Mouse (Mus musculus) liver, embryonic 15.5 days (tissue): ENCODE results near the gene Stab1. TPM values are rescaled to one million over a fixed set of nuclear protein-coding genes. Genes with fewer than 3 reads are reported as not detected.

ENCODE experiments used
- ATAC-seq: fragments of 200-750 bp; cut with Nextera tagmentation; 2 replicates; pipeline ENCODE4 v1.8.0; 2017; ENCODE audit warnings: moderate number of reproducible peaks, mild to moderate bottlenecking, moderate library complexity; ENCODE audit not compliant: insufficient read depth
- H3K27ac ChIP-seq: fragments of 300-500 bp; sonication (generic); replicated peaks from 2 replicates; pipeline ENCODE4 v1.5.1; 2015; ENCODE audit warnings: mild to moderate bottlenecking, inconsistent platforms
- H3K27me3 ChIP-seq: fragments of 300-500 bp; sonication (generic); 2 replicates; pipeline ENCODE4 v1.6.1; 2015; ENCODE audit warnings: mild to moderate bottlenecking, inconsistent platforms
- H3K36me3 ChIP-seq: fragments of 300-500 bp; sonication (generic); replicated peaks from 2 replicates; pipeline ENCODE4 v1.6.1; 2015; ENCODE audit warnings: moderate library complexity, mild to moderate bottlenecking, inconsistent platforms
- H3K4me1 ChIP-seq: fragments of 300-500 bp; sonication (generic); replicated peaks from 2 replicates; pipeline ENCODE4 v1.6.1; 2015; ENCODE audit warnings: inconsistent platforms
- H3K4me2 ChIP-seq: fragments of 300-500 bp; sonication (generic); 2 replicates; pipeline ENCODE4 v1.6.1; 2015; ENCODE audit warnings: moderate library complexity, mild to moderate bottlenecking, inconsistent platforms
- H3K4me3 ChIP-seq: fragments of 300-500 bp; sonication (generic); replicated peaks from 2 replicates; pipeline ENCODE4 v1.5.1; 2015; ENCODE audit warnings: mild to moderate bottlenecking, inconsistent platforms
- H3K9ac ChIP-seq: fragments of 300-500 bp; sonication (generic); 2 replicates; pipeline ENCODE4 v1.6.1; 2015; ENCODE audit warnings: moderate library complexity, mild to moderate bottlenecking, inconsistent platforms
- H3K9me3 ChIP-seq: fragments of 300-500 bp; sonication (generic); replicated peaks from 2 replicates; pipeline ENCODE4 v1.6.1; 2016; ENCODE audit warnings: inconsistent platforms
- WGBS: fragments of 180-500 bp; shearing (Covaris S2); methylation state at CpG from one replicate; pipeline ENCODE4 v1.1.7; 2015; ENCODE audit warnings: mixed read lengths; ENCODE audit not compliant: insufficient replicate concordance; 5-methylcytosine and 5-hydroxymethylcytosine counted together
- polyA plus RNA-seq: library from polyadenylated mRNA; unstranded; fragments of >200 nt; fragmentation: Nextera tagmentation; extraction: Ambion mirVana; gene quantifications from 2 replicates; pipeline ENCODE4 v1.2.1, GENCODE M21; 2015

Stab1 gene
- polyA plus RNA-seq, 1 experiment from 2014 or later, result 22.0 TPM

DNA sequence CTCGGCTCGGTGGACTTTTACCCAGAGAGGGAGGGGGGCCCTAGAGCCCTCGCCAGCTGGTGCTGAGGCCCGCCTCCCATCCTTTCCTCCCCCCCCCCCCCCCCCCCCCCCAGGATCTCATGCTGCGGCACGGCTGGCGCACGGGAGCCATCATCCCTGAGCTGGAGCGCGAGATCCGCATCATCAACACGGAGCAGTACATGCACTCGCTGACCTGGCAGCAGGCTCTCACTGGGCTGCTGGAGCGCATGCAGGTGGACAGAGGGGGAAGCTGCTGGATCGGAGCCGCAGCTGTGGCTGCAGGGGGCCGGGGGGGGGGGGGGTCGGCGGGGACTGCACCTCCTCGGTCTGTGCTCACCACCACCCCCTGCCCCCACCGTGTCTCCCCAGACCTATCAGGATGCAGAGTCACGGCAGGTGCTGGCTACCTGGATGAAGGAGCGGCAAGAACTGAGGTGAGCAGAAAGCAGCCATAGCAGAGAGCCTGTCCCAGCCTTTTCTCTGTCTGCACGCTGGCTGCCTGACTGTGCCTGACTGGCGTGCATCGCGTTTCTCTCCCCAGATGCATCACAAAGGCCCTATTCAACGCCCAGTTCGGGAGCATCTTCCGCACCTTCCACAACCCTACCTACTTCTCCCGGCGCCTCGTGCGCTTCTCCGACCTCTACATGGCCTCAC lies 30.1 kb downstream of the Stab1 start:
- ATAC-seq, result no peak
- no peak overlapping the region for H3K4me2 ChIP-seq
- no peaks in the 10 kb centered on the region for H3K9me3 ChIP-seq
- H3K9ac ChIP-seq, result no peak overlapping the region
- no peaks in the 10 kb centered on the region for H3K27me3 ChIP-seq
- H3K4me3 ChIP-seq, result no peak overlapping the region
- WGBS, result 85% methylated on average over 34 of the region's 35 CpGs
- H3K27ac ChIP-seq, result no peak overlapping the region
- peaks cover 10% of the 10 kb centered on the region for H3K4me1 ChIP-seq
- peaks cover 96% of the 10 kb centered on the region for H3K36me3 ChIP-seq

DNA sequence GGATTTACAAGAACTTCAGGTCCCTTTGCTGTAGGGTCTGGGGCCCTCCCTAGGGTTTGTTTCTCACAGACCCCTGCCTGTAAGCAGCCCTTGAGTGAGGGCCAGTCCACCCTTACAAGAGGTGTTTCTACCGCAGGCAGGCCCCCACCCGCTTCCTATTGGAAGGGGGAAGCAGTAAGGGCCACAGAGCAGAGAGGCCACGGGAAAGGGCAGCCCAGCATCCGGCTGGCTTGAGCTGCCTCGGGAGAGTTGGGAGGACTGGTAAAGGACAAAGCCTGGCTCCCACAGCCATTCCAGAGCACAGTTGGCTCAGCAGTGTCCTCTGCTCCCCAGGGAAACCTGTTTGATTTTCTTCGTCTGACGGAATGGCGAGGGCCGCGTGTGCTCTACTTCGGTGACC lies 30.6 kb downstream of the Stab1 start:
- Histone ChIP-seq H3K27me3 (no peaks in the 10 kb centered on the region), H3K9me3 (no peaks in the 10 kb centered on the region), H3K9ac (no peak overlapping the region), H3K4me3 (no peak overlapping the region), H3K4me2 (no peak overlapping the region), H3K4me1 (peaks cover 16% of the 10 kb centered on the region), H3K36me3 (peaks cover 90% of the 10 kb centered on the region), H3K27ac (no peak overlapping the region)
- no peak for ATAC-seq
- 80% methylated on average over 11 of the region's 11 CpGs for WGBS

DNA sequence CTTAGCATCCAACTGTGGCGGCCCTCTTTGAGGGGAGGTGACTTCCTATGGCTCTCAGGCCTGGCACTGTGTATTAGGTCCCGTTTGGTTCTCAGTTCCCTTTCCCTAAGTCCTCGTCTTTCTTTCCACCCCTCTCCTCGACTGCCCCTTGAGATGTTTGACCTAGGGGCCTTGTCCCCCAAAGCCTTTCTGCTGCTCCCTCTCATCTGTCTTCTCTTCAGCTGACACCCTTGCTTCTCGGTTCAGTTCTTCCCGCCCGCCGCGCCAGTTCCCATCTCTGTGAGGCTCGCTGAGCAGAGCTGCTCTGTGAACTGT lies 31.2 kb downstream of the Stab1 start:
- no peak overlapping the region for H3K4me2 ChIP-seq
- no peak for ATAC-seq
- no peak overlapping the region for H3K4me3 ChIP-seq
- H3K27me3 ChIP-seq, result no peaks in the 10 kb centered on the region
- WGBS, result 80% methylated on average over 10 of the region's 10 CpGs
- no peak overlapping the region for H3K9ac ChIP-seq
- no peaks in the 10 kb centered on the region for H3K9me3 ChIP-seq
- H3K4me1 ChIP-seq, result peaks cover 22% of the 10 kb centered on the region
- H3K27ac ChIP-seq, result no peak overlapping the region
- peaks cover 85% of the 10 kb centered on the region for H3K36me3 ChIP-seq

DNA sequence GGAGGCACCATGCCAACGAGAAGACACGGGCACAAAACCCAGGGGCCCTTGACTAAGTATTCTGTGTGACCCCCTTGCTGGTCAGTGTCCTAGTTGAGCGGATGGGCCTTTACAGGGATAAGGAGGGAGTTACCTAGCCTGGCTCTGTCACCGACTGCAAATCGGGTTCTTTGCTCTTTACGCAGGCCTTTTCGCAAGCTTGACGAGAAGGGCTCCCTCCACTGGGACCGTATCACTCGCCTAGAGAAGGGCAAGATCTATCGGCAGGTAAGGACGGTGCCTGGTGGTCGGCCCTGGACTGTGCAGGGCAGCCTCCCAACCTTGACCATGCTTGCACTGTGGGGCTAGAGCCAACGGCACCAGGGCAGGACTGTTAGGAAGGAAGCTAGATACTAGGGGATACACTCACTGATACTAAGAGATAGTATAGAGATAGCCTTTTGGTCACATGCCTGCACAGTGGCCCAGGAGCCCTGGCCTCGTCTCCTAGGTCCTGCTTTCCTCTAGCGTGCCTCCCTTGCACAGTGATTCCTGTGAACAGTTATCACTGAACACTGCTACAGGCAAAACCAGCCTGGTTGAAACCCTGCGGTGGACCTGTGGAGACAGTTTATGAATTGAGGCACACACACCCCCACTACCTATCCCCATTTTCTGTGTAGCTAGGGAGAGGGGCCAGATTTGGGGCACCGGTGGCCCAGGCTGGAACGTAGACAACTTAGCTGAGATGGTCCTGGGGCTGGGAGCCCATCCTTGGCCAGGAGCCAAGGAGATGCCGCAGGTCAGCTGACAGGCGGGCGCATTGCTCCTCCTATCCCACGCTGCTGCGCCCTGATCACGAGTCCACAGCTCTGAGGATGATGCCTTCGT lies 31.8 kb downstream of the Stab1 start:
- H3K9ac ChIP-seq, result no peak overlapping the region
- no peak overlapping the region for H3K4me2 ChIP-seq
- no peak overlapping the region for H3K27ac ChIP-seq
- H3K27me3 ChIP-seq, result no peaks in the 10 kb centered on the region
- no peak overlapping the region for H3K4me3 ChIP-seq
- 82% methylated on average over 26 of the region's 26 CpGs for WGBS
- peaks cover 79% of the 10 kb centered on the region for H3K36me3 ChIP-seq
- H3K4me1 ChIP-seq, result peaks cover 27% of the 10 kb centered on the region
- no peaks in the 10 kb centered on the region for H3K9me3 ChIP-seq
- no peak for ATAC-seq

DNA sequence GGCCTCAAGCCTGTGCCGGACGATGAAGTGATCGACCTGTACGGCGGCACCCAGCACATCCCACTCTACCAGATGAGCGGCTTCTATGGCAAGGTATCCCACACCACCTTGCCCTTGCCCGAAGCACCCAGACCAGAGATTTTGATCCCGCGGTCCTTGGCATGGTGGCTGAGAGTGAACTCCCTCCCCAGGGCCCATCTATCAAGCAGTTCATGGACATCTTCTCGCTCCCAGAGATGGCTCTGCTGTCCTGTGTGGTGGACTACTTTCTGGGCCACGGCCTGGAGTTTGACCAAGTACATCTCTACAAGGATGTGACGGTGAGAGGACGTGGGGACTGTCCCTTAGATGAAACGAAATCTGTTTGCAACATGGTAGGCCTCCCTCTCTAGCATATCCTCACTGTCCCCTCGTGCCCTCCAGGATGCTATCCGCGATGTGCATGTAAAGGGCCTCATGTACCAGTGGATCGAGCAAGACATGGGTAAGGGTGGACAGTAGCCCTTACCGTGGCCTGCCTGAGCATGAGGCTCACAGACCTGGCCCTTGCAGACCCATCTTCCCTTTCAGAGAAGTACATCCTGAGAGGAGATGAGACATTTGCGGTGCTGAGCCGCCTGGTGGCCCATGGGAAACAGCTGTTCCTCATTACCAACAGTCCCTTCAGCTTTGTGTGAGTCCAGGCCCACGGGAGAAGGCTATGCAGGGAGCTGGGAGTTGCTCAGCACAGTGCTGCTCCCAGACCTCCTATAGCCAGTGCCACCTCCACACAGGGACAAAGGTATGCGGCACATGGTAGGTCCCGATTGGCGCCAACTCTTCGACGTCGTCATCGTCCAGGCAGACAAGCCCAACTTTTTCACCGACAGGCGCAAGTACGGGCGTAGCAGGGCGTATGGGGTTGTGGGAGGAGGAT lies 32.7 kb downstream of the Stab1 start:
- Histone ChIP-seq H3K36me3 (peaks cover 70% of the 10 kb centered on the region), H3K4me1 (peaks cover 35% of the 10 kb centered on the region), H3K4me2 (no peak overlapping the region), H3K9me3 (no peaks in the 10 kb centered on the region), H3K4me3 (no peak overlapping the region), H3K27me3 (no peaks in the 10 kb centered on the region), H3K9ac (no peak overlapping the region), H3K27ac (no peak overlapping the region)
- 88% methylated on average over 34 of the region's 34 CpGs for WGBS
- ATAC-seq, result no peak

DNA sequence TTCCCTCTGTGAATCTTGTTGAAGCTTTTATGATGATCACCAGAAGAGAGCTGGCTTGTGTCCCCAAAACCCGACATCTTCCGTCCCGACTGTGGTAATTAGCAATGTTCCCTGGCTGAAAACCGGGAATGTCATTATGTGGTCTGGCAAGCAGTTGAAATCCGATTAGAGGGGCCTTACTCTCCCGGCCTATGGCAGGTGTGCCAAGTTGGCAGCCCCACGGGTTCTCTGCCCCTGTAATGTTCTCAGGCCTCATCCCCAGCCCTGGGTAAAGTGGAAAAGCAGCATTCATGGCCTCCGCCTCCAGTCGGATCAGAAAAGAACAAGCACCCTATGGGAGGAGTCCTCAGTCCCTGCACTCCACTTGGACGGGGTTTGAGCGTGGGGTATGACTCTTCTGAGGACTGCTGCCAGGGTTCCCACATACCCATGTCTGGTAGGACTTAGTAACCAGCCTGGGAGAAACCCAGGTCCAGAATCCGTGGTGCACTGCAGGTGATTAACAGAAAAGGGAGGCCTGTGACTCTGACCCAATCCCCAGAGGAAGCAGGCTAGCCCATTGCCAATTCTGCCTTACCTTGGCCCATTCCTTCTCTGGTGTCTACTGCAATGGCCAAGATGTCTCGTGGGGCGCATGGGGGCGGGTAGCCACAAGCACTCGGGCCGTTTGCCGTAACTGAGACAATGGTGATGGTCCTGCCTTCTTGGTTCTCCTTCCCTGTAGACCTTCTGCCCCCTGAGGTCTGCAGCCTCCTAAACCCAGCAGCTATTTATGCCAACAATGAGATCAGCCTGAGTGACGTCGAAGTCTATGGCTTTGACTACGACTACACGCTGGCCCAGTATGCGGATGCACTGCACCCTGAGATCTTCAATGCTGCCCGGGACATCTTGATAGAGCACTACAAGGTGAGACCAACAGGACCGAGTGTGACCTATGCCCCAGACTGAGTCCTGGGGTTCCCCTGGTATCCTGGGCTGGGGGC lies 34.1 kb downstream of the Stab1 start:
- H3K36me3 ChIP-seq, result peaks cover 55% of the 10 kb centered on the region
- H3K9me3 ChIP-seq, result no peaks in the 10 kb centered on the region
- WGBS, result 81% methylated on average over 25 of the region's 25 CpGs
- H3K4me2 ChIP-seq, result no peak overlapping the region
- no peaks in the 10 kb centered on the region for H3K27me3 ChIP-seq
- H3K4me1 ChIP-seq, result peaks cover 49% of the 10 kb centered on the region
- H3K9ac ChIP-seq, result no peak overlapping the region
- H3K4me3 ChIP-seq, result no peak overlapping the region
- ATAC-seq, result no peak
- peak overlapping the region; percentile 78 for H3K27ac ChIP-seq

DNA sequence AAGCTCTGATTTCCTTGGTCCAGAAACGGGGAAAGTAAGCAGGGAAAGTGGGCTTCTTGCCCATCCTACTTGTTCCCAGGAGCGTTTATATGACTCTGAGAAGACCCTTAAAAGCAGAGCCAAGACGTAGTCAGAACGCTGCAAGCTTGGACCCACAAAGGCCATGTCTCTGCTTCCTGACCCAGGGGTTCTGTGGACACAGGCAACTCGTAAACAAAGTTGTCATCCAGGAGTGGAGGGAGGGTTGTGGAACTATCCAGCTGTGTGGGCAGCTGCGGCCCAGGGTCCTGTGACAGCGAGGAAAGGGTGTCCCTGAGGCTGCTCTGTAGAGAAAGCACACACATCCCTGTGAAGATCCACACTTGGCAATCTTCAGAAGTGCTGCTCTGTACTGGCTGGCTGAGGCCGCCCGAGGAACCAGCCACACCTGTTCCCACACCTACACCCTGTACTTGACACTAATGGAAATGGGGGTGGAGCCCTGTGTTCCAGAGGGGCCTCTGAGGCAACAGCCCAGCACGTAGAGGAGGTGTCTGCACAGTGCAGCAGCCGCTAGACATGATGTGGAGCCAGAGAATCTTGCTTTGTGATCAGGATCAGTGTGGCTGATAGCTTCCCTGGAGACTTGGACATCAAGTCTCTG lies 35.3 kb downstream of the Stab1 start:
- WGBS, result 63% methylated on average over 11 of the region's 11 CpGs
- H3K36me3 ChIP-seq, result peaks cover 44% of the 10 kb centered on the region
- no peaks in the 10 kb centered on the region for H3K27me3 ChIP-seq
- H3K9ac ChIP-seq, result no peak overlapping the region
- H3K9me3 ChIP-seq, result no peaks in the 10 kb centered on the region
- peaks cover 56% of the 10 kb centered on the region for H3K4me1 ChIP-seq
- H3K4me3 ChIP-seq, result peak overlapping the region; percentile 82; the same call in 1 of the 2 replicates
- H3K4me2 ChIP-seq, result peak overlapping the region; percentile 100
- peak overlapping the region; percentile 78 for H3K27ac ChIP-seq
- ATAC-seq, result no peak

DNA sequence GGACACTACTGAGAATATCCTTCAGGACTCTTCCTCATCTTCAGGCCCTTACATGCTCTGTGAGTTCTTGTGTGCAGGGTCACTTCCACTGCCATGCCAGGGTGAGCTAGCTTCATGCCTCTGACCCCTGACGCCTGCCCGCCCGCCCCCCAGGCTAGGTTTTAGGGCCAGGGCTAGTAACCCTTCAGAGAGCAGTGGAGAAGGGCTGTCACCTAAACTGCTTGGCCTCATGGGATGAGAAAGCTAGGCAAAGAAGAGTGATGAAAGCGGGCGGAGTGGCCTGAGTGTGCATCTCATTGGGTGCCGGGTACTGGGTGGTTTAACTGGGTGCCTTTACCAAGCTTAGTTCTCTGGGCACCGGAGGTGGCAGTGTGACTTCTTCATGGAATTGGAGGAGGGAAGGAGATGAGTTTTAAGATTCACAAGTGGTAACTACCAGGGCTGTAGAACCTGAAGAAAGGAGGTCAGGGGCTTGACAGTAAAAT lies 35.9 kb downstream of the Stab1 start:
- Histone ChIP-seq H3K4me2 (peak overlapping the region; percentile 100), H3K4me1 (peaks cover 59% of the 10 kb centered on the region), H3K4me3 (peak overlapping the region; percentile 82), H3K36me3 (peaks cover 38% of the 10 kb centered on the region), H3K27ac (peak overlapping the region; percentile 78), H3K9me3 (no peaks in the 10 kb centered on the region), H3K27me3 (no peaks in the 10 kb centered on the region), H3K9ac (peak overlapping the region; percentile 86; the same call in 1 of the 2 replicates)
- 67% methylated on average over 7 of the region's 7 CpGs for WGBS
- no peak for ATAC-seq

DNA sequence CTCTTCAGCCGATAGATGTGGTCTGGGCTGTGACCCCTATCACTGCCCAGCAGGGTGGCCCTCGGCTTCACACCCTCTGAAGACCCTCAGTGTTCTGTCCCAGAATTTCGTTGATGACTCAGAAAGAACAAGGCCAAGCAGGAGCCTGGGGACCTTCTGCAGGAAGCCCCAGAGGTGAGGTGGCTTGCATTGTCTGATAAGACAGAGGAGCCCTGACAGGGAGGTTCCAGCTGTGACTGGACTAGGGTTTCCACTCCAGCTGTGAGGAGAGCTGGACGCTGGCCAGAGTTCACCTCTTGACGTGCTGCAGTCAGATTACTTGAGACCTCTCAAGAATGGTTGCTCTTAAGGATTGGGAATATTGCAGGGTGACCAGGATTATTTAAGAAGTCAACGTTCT lies 36.4 kb downstream of the Stab1 start:
- peaks cover 64% of the 10 kb centered on the region for H3K4me1 ChIP-seq
- H3K9ac ChIP-seq, result peak overlapping the region; percentile 86
- H3K4me3 ChIP-seq, result peak overlapping the region; percentile 82
- no peaks in the 10 kb centered on the region for H3K9me3 ChIP-seq
- no peak for ATAC-seq
- H3K27me3 ChIP-seq, result no peaks in the 10 kb centered on the region
- WGBS, result 5% methylated on average over 6 of the region's 6 CpGs
- peaks cover 33% of the 10 kb centered on the region for H3K36me3 ChIP-seq
- peak overlapping the region; percentile 100 for H3K4me2 ChIP-seq
- peak overlapping the region; percentile 78 for H3K27ac ChIP-seq
